Mouse (Mus musculus) stomach, embryonic 15.5 days (tissue): ENCODE data around the gene Atp8b3. TPM values are rescaled to one million over a fixed set of nuclear protein-coding genes. Genes with fewer than 3 reads are reported as not detected.

Source experiments
- ATAC-seq: fragments of 200-750 bp; cut with Nextera tagmentation; 2 replicates; pipeline ENCODE4 v1.8.0; 2017; ENCODE audit warnings: low read depth, moderate number of reproducible peaks, moderate TSS enrichment; ENCODE audit not compliant: insufficient read depth, low FRiP score
- H3K27ac ChIP-seq: fragments of 300-500 bp; sonication (generic); 2 replicates; pipeline ENCODE4 v1.5.1; 2015; ENCODE audit warnings: mild to moderate bottlenecking, inconsistent platforms
- H3K27me3 ChIP-seq: fragments of 300-500 bp; sonication (generic); replicated peaks from 2 replicates; pipeline ENCODE4 v1.6.1; 2015; ENCODE audit warnings: inconsistent platforms
- H3K36me3 ChIP-seq: fragments of 300-500 bp; sonication (generic); 2 replicates; pipeline ENCODE4 v1.6.1; 2015; ENCODE audit warnings: inconsistent platforms
- H3K4me1 ChIP-seq: fragments of 300-500 bp; sonication (generic); 2 replicates; pipeline ENCODE4 v1.6.1; 2015; ENCODE audit warnings: inconsistent platforms
- H3K4me2 ChIP-seq: fragments of 300-500 bp; sonication (generic); 2 replicates; pipeline ENCODE4 v1.6.1; 2015; ENCODE audit warnings: mild to moderate bottlenecking, inconsistent platforms
- H3K4me3 ChIP-seq: fragments of 300-500 bp; sonication (generic); replicated peaks from 2 replicates; pipeline ENCODE4 v1.5.1; 2015; ENCODE audit warnings: inconsistent platforms
- H3K9ac ChIP-seq: fragments of 300-500 bp; sonication (generic); 2 replicates; pipeline ENCODE4 v1.6.1; 2015; ENCODE audit warnings: inconsistent platforms
- H3K9me3 ChIP-seq: fragments of 300-500 bp; sonication (generic); 2 replicates; pipeline ENCODE4 v1.6.1; 2016; ENCODE audit warnings: inconsistent platforms
- WGBS: fragments of 180-500 bp; shearing (Covaris S2); methylation state at CpG from one replicate; pipeline ENCODE4 v1.1.7; 2015; 5-methylcytosine and 5-hydroxymethylcytosine counted together
- polyA plus RNA-seq: library from polyadenylated mRNA; unstranded; fragments of >200 nt; fragmentation: Nextera tagmentation; extraction: Ambion mirVana; gene quantifications from 2 replicates; pipeline ENCODE4 v1.2.1, GENCODE M21; 2015

Gene Atp8b3
- polyA plus RNA-seq, 1 experiment from 2014 or later = 0.19 TPM

DNA sequence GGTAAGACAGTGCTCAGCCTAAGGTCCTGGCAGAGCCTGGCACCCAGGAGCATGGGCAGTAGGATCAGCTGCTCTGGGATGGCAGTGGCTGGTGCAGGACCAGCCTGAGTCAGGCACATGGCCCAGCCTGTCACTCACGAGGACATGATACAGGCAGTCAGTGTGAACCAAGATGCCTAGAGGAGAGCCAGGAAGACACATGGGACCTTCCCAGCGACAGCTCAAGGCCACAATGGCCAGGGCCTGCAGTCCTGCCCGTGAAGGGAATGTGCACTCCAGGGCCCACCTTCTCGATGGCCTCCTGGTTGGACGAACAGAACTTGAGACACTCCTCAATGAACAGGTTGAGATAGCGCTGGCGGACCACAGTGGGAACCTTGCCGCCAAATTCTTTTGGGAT is 6.7 kb upstream of the Atp8b3 start:
- ATAC-seq = no peak
- Histone ChIP-seq H3K4me3 (no peak overlapping the region), H3K27ac (no peak overlapping the region), H3K4me1 (no peaks in the 10 kb centered on the region), H3K9me3 (no peaks in the 10 kb centered on the region), H3K36me3 (peaks cover 80% of the 10 kb centered on the region), H3K4me2 (no peak overlapping the region), H3K27me3 (no peaks in the 10 kb centered on the region), H3K9ac (no peak overlapping the region)
- 87% methylated on average over 8 of the region's 8 CpGs for WGBS

- 93% methylated on average over 14 of the region's 14 CpGs for WGBS
- Histone ChIP-seq H3K36me3 (peaks cover 68% of the 10 kb centered on the region), H3K4me1 (peaks cover 3% of the 10 kb centered on the region)
Measured at GRCm38 (mm10) chr10:80543873-80544272, 4.9 kb upstream of the Atp8b3 start.

DNA sequence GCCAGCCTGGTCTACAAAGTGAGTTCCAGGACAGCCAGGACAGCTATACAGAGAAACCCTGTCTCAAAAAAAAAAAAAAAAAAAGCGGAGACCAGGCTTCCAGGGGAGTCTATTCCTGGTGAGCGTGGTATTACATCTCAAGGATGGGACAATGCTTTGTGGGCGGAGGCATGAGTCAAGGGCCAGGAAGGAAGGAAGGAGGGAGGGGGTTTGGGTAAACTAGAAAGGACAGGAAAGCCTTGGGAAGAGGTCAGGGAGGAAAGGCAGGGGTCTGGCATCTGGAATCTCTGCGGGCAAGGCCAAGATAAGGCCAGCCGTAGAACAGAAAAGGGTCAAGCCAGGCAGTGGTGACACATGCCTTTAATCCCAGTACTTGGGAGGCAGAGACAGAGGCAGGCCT is 569 bp upstream of the Atp8b3 start:
- Histone ChIP-seq H3K36me3 (peaks cover 30% of the 10 kb centered on the region), H3K4me2 (peak overlapping the region; percentile 57), H3K9ac (no peak overlapping the region), H3K27ac (no peak overlapping the region), H3K4me1 (peaks cover 15% of the 10 kb centered on the region), H3K9me3 (no peaks in the 10 kb centered on the region), H3K4me3 (no peak overlapping the region), H3K27me3 (peaks cover 24% of the 10 kb centered on the region)
- no peak for ATAC-seq
- WGBS = 29% methylated on average over 5 of the region's 5 CpGs

More at GRCm38 (mm10) chr10:80543873-80544272, 4.9 kb upstream of the Atp8b3 start:
- Histone ChIP-seq H3K9ac (no peak overlapping the region), H3K27ac (no peak overlapping the region), H3K9me3 (no peaks in the 10 kb centered on the region), H3K4me3 (no peak overlapping the region), H3K4me2 (no peak overlapping the region), H3K27me3 (0 out of 2 replicates have a peak, but pooled peaks cover 3% of the 10 kb centered on the region)
- no peak for ATAC-seq

- no peak for ATAC-seq
- Histone ChIP-seq H3K4me3 (no peak overlapping the region), H3K4me1 (peaks cover 15% of the 10 kb centered on the region), H3K36me3 (peaks cover 17% of the 10 kb centered on the region), H3K4me2 (no peak overlapping the region), H3K27ac (no peak overlapping the region), H3K9ac (no peak overlapping the region), H3K9me3 (no peaks in the 10 kb centered on the region), H3K27me3 (peaks cover 24% of the 10 kb centered on the region)
- 57% methylated on average over 5 of the region's 5 CpGs for WGBS
Measured at GRCm38 (mm10) chr10:80538180-80538579, 744 bp downstream of the Atp8b3 start.

DNA sequence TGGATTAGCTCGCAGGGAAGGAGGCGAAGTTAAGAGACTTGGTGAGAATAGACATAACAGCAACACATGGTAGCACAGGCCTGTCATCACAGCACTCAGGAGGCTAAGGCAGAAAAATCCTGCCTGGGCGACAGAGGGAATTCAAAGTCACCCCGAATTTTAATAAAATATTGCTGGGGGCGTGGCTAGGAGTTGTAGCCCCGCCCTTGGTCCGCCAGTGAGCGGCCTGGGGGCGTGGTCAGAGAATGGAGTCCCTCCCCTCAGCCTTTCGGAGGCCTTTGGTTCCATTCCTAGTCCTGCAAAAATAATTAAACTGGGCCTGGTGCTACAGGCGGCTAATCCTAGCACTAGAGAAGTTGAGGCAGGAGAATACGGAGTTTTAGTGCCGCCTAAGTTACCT is 3.2 kb downstream of the Atp8b3 start:
- no peak overlapping the region for H3K9ac ChIP-seq
- H3K4me2 ChIP-seq = peak overlapping the region; percentile 36
- WGBS = 11% methylated on average over 13 of the region's 13 CpGs
- H3K27ac ChIP-seq = no peak overlapping the region
- no peaks in the 10 kb centered on the region for H3K36me3 ChIP-seq
- H3K4me1 ChIP-seq = peaks cover 15% of the 10 kb centered on the region
- no peak overlapping the region for H3K4me3 ChIP-seq
- ATAC-seq = no peak
- peaks cover 24% of the 10 kb centered on the region for H3K27me3 ChIP-seq
- no peaks in the 10 kb centered on the region for H3K9me3 ChIP-seq

GRCm38 (mm10) chr10:80535071-80535470 is 3.9 kb downstream of the Atp8b3 start:
- Histone ChIP-seq H3K36me3 (no peaks in the 10 kb centered on the region), H3K27me3 (peaks cover 24% of the 10 kb centered on the region), H3K4me2 (peak overlapping the region; percentile 36), H3K9ac (no peak overlapping the region), H3K27ac (no peak overlapping the region), H3K9me3 (no peaks in the 10 kb centered on the region), H3K4me3 (0 out of 2 replicates have a peak overlapping the region, but pooled peaks have one; percentile 4), H3K4me1 (peaks cover 15% of the 10 kb centered on the region)
- WGBS = 9% methylated on average over 14 of the region's 14 CpGs
- no peak for ATAC-seq

- ATAC-seq = peak; percentile 72; the same call in 1 of the 2 replicates
- 9% methylated on average over 7 of the region's 7 CpGs for WGBS
- H3K9ac ChIP-seq = no peak overlapping the region
Measured at GRCm38 (mm10) chr10:80533704-80534103, 5.2 kb downstream of the Atp8b3 start.

GRCm38 (mm10) chr10:80532783-80533182 is 6.1 kb downstream of the Atp8b3 start:
- ATAC-seq = no peak
- no peak overlapping the region for H3K4me3 ChIP-seq
- no peak overlapping the region for H3K9ac ChIP-seq
- no peaks in the 10 kb centered on the region for H3K9me3 ChIP-seq
- no peak overlapping the region for H3K4me2 ChIP-seq
- no peak overlapping the region for H3K27ac ChIP-seq
- peaks cover 8% of the 10 kb centered on the region for H3K4me1 ChIP-seq
- 87% methylated on average over 11 of the region's 11 CpGs for WGBS
- H3K27me3 ChIP-seq = peaks cover 19% of the 10 kb centered on the region
- no peaks in the 10 kb centered on the region for H3K36me3 ChIP-seq

More at GRCm38 (mm10) chr10:80533704-80534103, 5.2 kb downstream of the Atp8b3 start:
- Histone ChIP-seq H3K27me3 (peaks cover 19% of the 10 kb centered on the region), H3K4me1 (peaks cover 10% of the 10 kb centered on the region), H3K36me3 (no peaks in the 10 kb centered on the region), H3K4me2 (no peak overlapping the region), H3K4me3 (no peak overlapping the region), H3K9me3 (no peaks in the 10 kb centered on the region), H3K27ac (no peak overlapping the region)

DNA sequence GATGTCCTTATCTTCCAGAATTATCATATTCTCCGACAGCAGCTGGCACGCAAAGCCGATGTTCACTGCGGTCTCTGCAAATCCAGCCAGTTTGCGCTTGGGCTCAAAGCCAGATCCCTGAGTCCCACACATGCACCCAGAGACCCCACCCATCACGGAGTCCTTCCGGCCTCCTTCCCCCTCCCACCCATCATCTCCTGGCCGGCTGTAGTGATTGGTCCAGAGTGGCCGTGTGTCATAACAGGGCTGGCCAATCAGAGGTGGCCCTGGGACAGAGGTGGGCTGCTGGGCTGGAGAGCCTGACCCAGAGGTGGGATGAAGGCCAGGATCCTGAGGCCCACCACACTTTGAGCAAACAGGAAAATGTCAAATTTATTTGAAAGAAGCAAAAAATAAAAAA is 12.8 kb downstream of the Atp8b3 start:
- ATAC-seq = peak; percentile 71
- H3K4me1 ChIP-seq = no peaks in the 10 kb centered on the region
- no peak overlapping the region; the same call in 1 of the 2 replicates for H3K4me3 ChIP-seq

DNA sequence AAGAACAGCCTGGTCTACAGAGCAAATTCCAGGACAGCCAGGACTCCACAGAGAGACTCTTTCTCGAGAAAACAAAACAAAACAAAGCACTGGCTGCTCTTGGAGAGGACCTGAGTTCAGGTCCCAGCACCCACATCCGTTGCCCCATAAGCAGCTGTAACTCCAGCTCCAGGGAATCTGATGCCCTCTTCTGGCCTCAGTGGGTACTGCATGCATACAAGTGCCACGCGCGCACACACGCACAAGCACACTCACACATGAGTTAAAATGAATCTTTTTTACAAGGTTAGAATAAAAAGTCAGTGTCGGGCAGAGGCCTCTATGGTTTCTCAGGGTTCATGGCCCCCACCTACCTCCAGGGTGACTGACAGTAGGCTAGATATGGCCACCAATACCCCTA is 15.6 kb downstream of the Atp8b3 start:
- Histone ChIP-seq H3K9ac (no peak overlapping the region), H3K9me3 (no peaks in the 10 kb centered on the region), H3K4me2 (no peak overlapping the region), H3K4me1 (no peaks in the 10 kb centered on the region), H3K4me3 (no peak overlapping the region), H3K36me3 (no peaks in the 10 kb centered on the region), H3K27me3 (no peaks in the 10 kb centered on the region), H3K27ac (no peak overlapping the region)
- ATAC-seq = no peak
- 95% methylated on average over 7 of the region's 7 CpGs for WGBS

More for the DNA sequence above, 12.8 kb downstream of the Atp8b3 start:
- H3K27me3 ChIP-seq = no peaks in the 10 kb centered on the region; the same call in 1 of the 2 replicates
- H3K9me3 ChIP-seq = no peaks in the 10 kb centered on the region
- 20% methylated on average over 9 of the region's 9 CpGs for WGBS
- H3K9ac ChIP-seq = no peak overlapping the region
- H3K36me3 ChIP-seq = no peaks in the 10 kb centered on the region
- H3K27ac ChIP-seq = no peak overlapping the region
- H3K4me2 ChIP-seq = no peak overlapping the region

DNA sequence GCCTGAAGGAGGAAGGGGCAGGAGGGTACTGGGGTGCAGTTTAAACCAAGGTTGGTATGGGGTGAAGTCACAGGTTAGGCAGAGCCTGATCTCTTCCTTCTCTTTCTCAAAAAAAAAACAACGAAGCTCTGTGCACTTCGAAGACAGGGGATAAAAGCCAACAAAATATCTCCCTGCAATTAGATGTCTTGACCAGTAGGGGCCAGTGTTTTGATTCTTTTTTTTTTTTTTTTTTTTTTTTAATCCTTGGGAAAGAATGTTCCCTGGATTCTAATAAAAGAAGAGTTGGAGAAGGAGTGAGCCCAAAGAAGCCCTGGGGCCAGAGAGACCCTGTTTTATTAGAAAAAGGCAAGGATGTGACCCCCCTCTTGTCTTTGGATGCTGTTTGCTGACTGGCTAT is 19.6 kb downstream of the Atp8b3 start:
- H3K4me1 ChIP-seq = no peaks in the 10 kb centered on the region
- H3K4me2 ChIP-seq = no peak overlapping the region
- no peak overlapping the region for H3K4me3 ChIP-seq
- 69% methylated on average over 2 of the region's 2 CpGs for WGBS
- H3K9me3 ChIP-seq = no peaks in the 10 kb centered on the region
- H3K27ac ChIP-seq = no peak overlapping the region
- no peak for ATAC-seq
- H3K9ac ChIP-seq = no peak overlapping the region
- H3K27me3 ChIP-seq = peaks cover 13% of the 10 kb centered on the region
- H3K36me3 ChIP-seq = no peaks in the 10 kb centered on the region

DNA sequence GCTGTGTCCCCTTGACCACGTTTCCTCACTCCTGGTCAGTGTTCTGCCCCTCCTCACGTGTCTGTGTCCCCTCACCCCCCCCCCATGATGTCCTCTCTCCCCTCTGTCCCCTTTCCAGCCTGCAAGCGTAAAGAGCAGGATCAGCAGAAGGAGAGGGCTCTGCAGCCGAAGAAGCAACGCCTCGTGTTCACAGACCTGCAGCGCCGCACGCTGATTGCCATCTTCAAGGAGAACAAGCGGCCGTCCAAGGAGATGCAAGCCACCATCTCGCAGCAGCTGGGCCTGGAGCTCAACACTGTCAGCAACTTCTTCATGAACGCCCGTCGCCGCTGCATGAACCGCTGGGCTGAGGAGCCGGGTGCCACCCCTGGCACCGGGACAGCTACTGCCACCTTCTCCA is 25.2 kb downstream of the Atp8b3 start:
- Histone ChIP-seq H3K4me1 (no peaks in the 10 kb centered on the region), H3K36me3 (no peaks in the 10 kb centered on the region), H3K4me3 (no peak overlapping the region), H3K27ac (no peak overlapping the region), H3K27me3 (peaks cover 39% of the 10 kb centered on the region), H3K9me3 (no peaks in the 10 kb centered on the region), H3K4me2 (0 out of 2 replicates have a peak overlapping the region, but pooled peaks have one; percentile 5), H3K9ac (no peak overlapping the region)
- ATAC-seq = no peak
- WGBS = 18% methylated on average over 19 of the region's 19 CpGs

GRCm38 (mm10) chr10:80510273-80510660 is 28.7 kb downstream of the Atp8b3 start:
- Histone ChIP-seq H3K4me3 (no peak overlapping the region), H3K27ac (no peak overlapping the region), H3K9me3 (no peaks in the 10 kb centered on the region), H3K9ac (no peak overlapping the region), H3K4me2 (peak overlapping the region; percentile 66; the same call in 1 of the 2 replicates), H3K27me3 (peaks cover 54% of the 10 kb centered on the region), H3K4me1 (no peaks in the 10 kb centered on the region; the same call in 1 of the 2 replicates), H3K36me3 (no peaks in the 10 kb centered on the region)
- 45% methylated on average over 10 of the region's 10 CpGs for WGBS
- no peak for ATAC-seq
